Mouse (Mus musculus): ENCODE results near the gene Trmt112. TPM values are rescaled to one million over a fixed set of nuclear protein-coding genes. Genes with fewer than 3 reads are reported as not detected.
A peak's percentile ranks its signal among the peaks of the same experiment; 100 is the strongest.

Trmt112 gene
- polyA plus RNA-seq (2021), result 64.4 TPM

GRCm38 (mm10) chr19:6909507-6910289 is at the start of gene Trmt112, which contains the start of gene Prdx5:
Gene Trmt112, plus strand, starts transcription at chr19:6909698.
Gene Prdx5, minus strand, starts transcription at chr19:6910106.
- ChIA-PET POLR2A (interaction anchor here (0.7 to 3.1 kb wide), 9 partner anchors 10 to 65 kb away, joined by 3 to 17 read pairs (median 3); partner anchors contain the start of genes Bad, Ccdc88b, Esrra and Gpr137), CTCF (interaction anchor here (1.1 to 2.6 kb wide), 2 partner anchors 30 to 38 kb away, joined by 3 to 11 read pairs; no protein-coding TSS in a partner anchor)
- ATAC-seq (peak; percentile 78), DNase-seq (ENCODE audit: low read depth, low spot score) (peak; percentile 48)
- in situ Hi-C loops (cut with MboI; ENCODE audit: low pct_unique_long_range_greater_than_20kb), result no loop called here
- no peaks in the 10 kb centered on the region for H3K27me3 ChIP-seq
- TF ChIP-seq CTCF (IDR thresholded peaks at IDR 0.05), result no peak

- no peaks in the 10 kb centered on the region for H3K27me3 ChIP-seq
- in situ Hi-C loops (cut with MboI; ENCODE audit: low pct_unique_long_range_greater_than_20kb), result no loop called here
- POLR2A ChIA-PET, result no interaction called here
- ATAC-seq (no peak), DNase-seq (ENCODE audit: low read depth, low spot score) (no peak)
- no peak for TF ChIP-seq CTCF (IDR thresholded peaks at IDR 0.05)
- CTCF ChIA-PET, result no interaction called here
These were observed 49.5 kb upstream of the Trmt112 start for GRCm38 (mm10) chr19:6859971-6860370.

GRCm38 (mm10) chr19:6860706-6861105 is 48.8 kb upstream of the Trmt112 start:
- H3K27me3 ChIP-seq, result no peaks in the 10 kb centered on the region
- POLR2A ChIA-PET, result no interaction called here
- ATAC-seq (no peak), DNase-seq (ENCODE audit: low read depth, low spot score) (no peak)
- TF ChIP-seq CTCF (IDR thresholded peaks at IDR 0.05), result no peak
- CTCF ChIA-PET, result no interaction called here
- in situ Hi-C loops (cut with MboI; ENCODE audit: low pct_unique_long_range_greater_than_20kb), result no loop called here

GRCm38 (mm10) chr19:6861451-6861850 is 48.0 kb upstream of the Trmt112 start:
- ChIA-PET POLR2A (no interaction called here), CTCF (no interaction called here)
- in situ Hi-C loops (cut with MboI; ENCODE audit: low pct_unique_long_range_greater_than_20kb), result no loop called here
- no peak for DNase-seq (ENCODE audit: low read depth, low spot score)
- no peaks in the 10 kb centered on the region for H3K27me3 ChIP-seq
- ATAC-seq, result no peak
- no peak for TF ChIP-seq CTCF (IDR thresholded peaks at IDR 0.05)

GRCm38 (mm10) chr19:6869355-6869754 is 40.1 kb upstream of the Trmt112 start:
- ATAC-seq (no peak), DNase-seq (ENCODE audit: low read depth, low spot score) (no peak)
- in situ Hi-C loops (cut with MboI; ENCODE audit: low pct_unique_long_range_greater_than_20kb), result no loop called here
- no peak for TF ChIP-seq CTCF (IDR thresholded peaks at IDR 0.05)
- ChIA-PET POLR2A (no interaction called here), CTCF (interaction anchor here (0.9 kb wide), 1 partner anchor 12 kb away, joined by 3 read pairs; no protein-coding TSS in a partner anchor)
- H3K27me3 ChIP-seq, result no peaks in the 10 kb centered on the region

- DNase-seq (ENCODE audit: low read depth, low spot score), result no peak
- ChIA-PET CTCF (interaction anchor here (1.0 to 3.0 kb wide), 6 partner anchors 11 to 37 kb away, joined by 3 to 11 read pairs (median 4); partner anchors contain the start of genes Rps6ka4 and Trmt112), POLR2A (interaction anchor here (0.9 to 1.3 kb wide), 3 partner anchors 37 to 70 kb away, joined by 3 to 5 read pairs (median 4); partner anchors contain the start of genes Bad, Gpr137, Prdx5 and Trmt112)
- in situ Hi-C loops (cut with MboI; ENCODE audit: low pct_unique_long_range_greater_than_20kb), result no loop called here
- no peak for ATAC-seq
- H3K27me3 ChIP-seq, result no peaks in the 10 kb centered on the region
- peak; percentile 73 for TF ChIP-seq CTCF (IDR thresholded peaks at IDR 0.05)
These were observed 37.8 kb upstream of the Trmt112 start for GRCm38 (mm10) chr19:6871574-6872271.

- CTCF ChIA-PET, result interaction anchor here (2.2 to 3.0 kb wide), 2 partner anchors 10 to 36 kb away, joined by 7 to 11 read pairs; partner anchors contain the start of gene Trmt112
- TF ChIP-seq CTCF (IDR thresholded peaks at IDR 0.05), result no peak
- H3K27me3 ChIP-seq, result no peaks in the 10 kb centered on the region
- DNase-seq (ENCODE audit: low read depth, low spot score) (no peak), ATAC-seq (no peak)
- POLR2A ChIA-PET, result interaction anchor here (0.9 to 1.3 kb wide), 2 partner anchors 36 to 37 kb away, joined by 3 to 5 read pairs; partner anchors contain the start of genes Prdx5 and Trmt112
- in situ Hi-C loops (cut with MboI; ENCODE audit: low pct_unique_long_range_greater_than_20kb), result no loop called here
These were observed 36.8 kb upstream of the Trmt112 start for GRCm38 (mm10) chr19:6872701-6873100.

GRCm38 (mm10) chr19:6874257-6874656 is 35.2 kb upstream of the Trmt112 start:
- ChIA-PET POLR2A (no interaction called here), CTCF (interaction anchor here (1.1 kb wide), 1 partner anchor 17 kb away, joined by 3 read pairs; no protein-coding TSS in a partner anchor)
- TF ChIP-seq CTCF (IDR thresholded peaks at IDR 0.05), result peak; percentile 24
- DNase-seq (ENCODE audit: low read depth, low spot score) (no peak), ATAC-seq (no peak)
- in situ Hi-C loops (cut with MboI; ENCODE audit: low pct_unique_long_range_greater_than_20kb), result no loop called here
- H3K27me3 ChIP-seq, result no peaks in the 10 kb centered on the region

- in situ Hi-C loops (cut with MboI; ENCODE audit: low pct_unique_long_range_greater_than_20kb), result no loop called here
- ChIA-PET CTCF (interaction anchor here (1.4 kb wide), 1 partner anchor 10 kb away, joined by 4 read pairs; no protein-coding TSS in a partner anchor), POLR2A (no interaction called here)
- no peaks in the 10 kb centered on the region for H3K27me3 ChIP-seq
- TF ChIP-seq CTCF (IDR thresholded peaks at IDR 0.05), result no peak
- ATAC-seq, result no peak
- DNase-seq (ENCODE audit: low read depth, low spot score), result no peak
These were observed 33.7 kb upstream of the Trmt112 start for GRCm38 (mm10) chr19:6875834-6876233.

GRCm38 (mm10) chr19:6876799-6877198 is 32.7 kb upstream of the Trmt112 start:
- no peak for TF ChIP-seq CTCF (IDR thresholded peaks at IDR 0.05)
- ATAC-seq, result no peak

More at GRCm38 (mm10) chr19:6876799-6877198, 32.7 kb upstream of the Trmt112 start:
- DNase-seq (ENCODE audit: low read depth, low spot score), result peak; percentile 33
- CTCF ChIA-PET, result interaction anchor here (1.1 to 2.2 kb wide), 4 partner anchors 9 to 48 kb away, joined by 3 to 9 read pairs (median 4); no protein-coding TSS in a partner anchor
- in situ Hi-C loops (cut with MboI; ENCODE audit: low pct_unique_long_range_greater_than_20kb), result no loop called here
- no peaks in the 10 kb centered on the region for H3K27me3 ChIP-seq
- POLR2A ChIA-PET, result no interaction called here

Measured in Patski (cell line).